12 mouse cellular contexts compared by ENCODE assay signal in genomic region chr11:76599219-76599618, GRCm38 (mm10).
"Had no signal": no experiment of that assay in that cellular context is flagged by ENCODE, and none has a peak within 500 bp of the region (broad histone marks: within the 10 kb centered on the region; RNA-seq: fewer than 3 reads in every experiment).

No protein-coding gene starts in this region.

- H3K4me3 ChIP-seq: kidney, embryonic 15.5 days; liver, embryonic 13.5 days; lung, embryonic 15.5 days; midbrain, embryonic 13.5 days; myocyte had no signal

- H3K27me3 ChIP-seq: kidney, embryonic 15.5 days; liver, embryonic 13.5 days; lung, embryonic 15.5 days; midbrain, embryonic 13.5 days had no signal

- H3K27ac ChIP-seq: kidney, embryonic 15.5 days; liver, embryonic 13.5 days; lung, embryonic 15.5 days; midbrain, embryonic 13.5 days had no signal

- H3K4me1 ChIP-seq: lung, embryonic 15.5 days; midbrain, embryonic 13.5 days had no signal

- H3K36me3 ChIP-seq: liver, embryonic 13.5 days; lung, embryonic 15.5 days; midbrain, embryonic 13.5 days had no signal

- H3K9ac ChIP-seq: kidney, embryonic 15.5 days; liver, embryonic 13.5 days; liver, postnatal 0 days; lung, embryonic 15.5 days; midbrain, embryonic 13.5 days had no signal

- H3K9me3 ChIP-seq: kidney, embryonic 15.5 days; liver, embryonic 13.5 days; lung, embryonic 15.5 days; midbrain, embryonic 13.5 days had no signal

- DNase-seq: kidney, adult 11 months; left cerebral cortex, postnatal 4 days; liver; liver, embryonic 13.5 days; liver, postnatal 0 days; lung, postnatal 14 days; right cerebral cortex, postnatal 14 days; thymus, postnatal 36 days had no signal

- ATAC-seq: midbrain, embryonic 13.5 days had no signal

- H3K4me2 ChIP-seq: kidney, embryonic 15.5 days; liver, embryonic 13.5 days; lung, embryonic 15.5 days; midbrain, embryonic 13.5 days had no signal
